Mouse (Mus musculus) gastrocnemius, postnatal 36 days (tissue): ENCODE data around the gene BC035044. TPM values are rescaled to one million over a fixed set of nuclear protein-coding genes. Genes with fewer than 3 reads are reported as not detected.
"Not testable (repeated sequence)": the region's sequence is repeated elsewhere in the genome, so short reads cannot be mapped to it uniquely, and the experiment has no call there.

ENCODE experiments used
- DNase-seq, 2 experiments: peaks; one replicate each; pipeline ENCODE4 v3.0.0; 2022
- intact Hi-C: fragments of 180-260 bp; cut with DNase I; formaldehyde crosslinking; loops from one replicate; pipeline ENCODE4 v1.15.1; 2025
- long read RNA-seq, 2 experiments: library from polyadenylated mRNA; stranded (forward); transcript quantifications; one replicate each; pipeline ENCODE4 v2.0.0; 2021
- total RNA-seq, 2 experiments: library from RNA; stranded (reverse); gene quantifications; 2 replicates each; pipeline ENCODE4 v1.2.3; 2021

BC035044 gene
- not detected for total RNA-seq
- long read RNA-seq, experiment 1 = 0 reads
- long read RNA-seq, experiment 2, partial matches to known transcripts = 0 of 2 reads
- long read RNA-seq, experiment 2, other reads (novel, unspliced or antisense) = 2 of 2 reads

DNA sequence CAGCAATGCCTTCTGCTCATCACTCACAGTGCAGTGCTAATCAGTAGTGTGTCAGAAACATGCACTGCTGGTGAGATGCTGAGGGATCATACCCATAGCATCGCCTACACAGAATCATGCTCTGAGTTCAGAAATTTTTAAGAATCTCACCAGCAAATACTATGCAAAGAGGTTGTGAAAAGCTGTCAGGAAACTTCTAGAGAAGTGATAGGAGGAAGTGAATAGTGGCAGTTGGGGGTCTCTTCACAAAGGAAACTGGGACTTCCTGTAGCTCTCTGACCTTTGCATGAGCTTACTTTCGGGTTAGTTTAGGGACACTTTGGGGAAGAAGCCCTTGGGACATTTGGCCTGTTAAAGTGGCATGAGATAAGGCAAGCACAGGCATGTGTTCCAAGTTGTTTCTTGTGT is at the start of gene BC035044:
BC035044 (minus strand) TSS at position 179 of the 408 bp plus-strand sequence.
- intact Hi-C loops = loop anchor here (2.0 to 10.0 kb wide), 2 partner anchors 78 to 294 kb away; partner anchors contain the start of gene Clec2d
- DNase-seq = no peak

DNA sequence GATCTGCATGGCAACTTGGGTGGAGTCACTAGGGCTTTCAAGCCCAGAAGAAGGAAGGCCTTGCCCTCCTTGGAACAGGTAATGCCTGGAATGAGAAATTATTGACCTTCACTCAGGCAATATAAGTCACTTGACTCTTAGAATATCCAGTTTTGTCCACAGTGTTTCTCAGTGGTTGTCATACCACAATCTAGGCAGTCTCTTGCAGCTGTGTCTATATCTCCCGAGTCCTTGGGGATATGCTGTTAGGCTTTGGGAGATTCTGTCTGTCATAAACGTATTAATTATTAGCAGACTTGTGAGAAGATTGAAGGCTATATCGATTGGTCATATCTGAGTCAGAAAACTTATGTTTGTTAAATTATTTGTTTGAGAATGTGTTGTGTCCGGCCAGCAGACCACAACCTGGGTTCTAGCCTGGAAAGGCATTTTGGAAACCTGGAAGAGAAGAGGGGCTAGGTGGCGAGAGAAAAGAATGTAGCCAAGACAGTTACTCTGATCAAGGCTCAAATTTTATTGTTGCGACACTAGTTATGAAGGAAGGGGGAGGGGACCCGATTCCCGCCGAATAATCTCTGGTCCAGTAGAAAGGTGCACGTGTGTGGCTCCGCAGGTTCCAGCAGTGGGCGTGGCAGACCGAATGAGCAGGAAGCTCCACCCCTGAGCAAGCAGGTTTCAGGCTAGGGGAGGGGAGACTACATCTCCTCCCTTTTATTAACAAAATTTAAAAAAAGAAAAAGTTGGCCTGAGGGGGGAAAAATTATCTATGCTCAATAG is 45.2 kb upstream of the BC035044 start:
- intact Hi-C loops = not testable (repeated sequence)

GRCm38 (mm10) chr6:128934081-128934480 is 43.2 kb upstream of the BC035044 start, which contains the start of gene Clec2g:
Gene Clec2g, plus strand, starts transcription at chr6:128934381.
- intact Hi-C loops, DNase-seq: not testable (repeated sequence)

More for the DNA sequence above, 45.2 kb upstream of the BC035044 start:
- DNase-seq = not testable (repeated sequence)

- intact Hi-C loops = no loop called here
- no peak for DNase-seq
Measured at GRCm38 (mm10) chr6:128933050-128933449, 42.1 kb upstream of the BC035044 start.

DNA sequence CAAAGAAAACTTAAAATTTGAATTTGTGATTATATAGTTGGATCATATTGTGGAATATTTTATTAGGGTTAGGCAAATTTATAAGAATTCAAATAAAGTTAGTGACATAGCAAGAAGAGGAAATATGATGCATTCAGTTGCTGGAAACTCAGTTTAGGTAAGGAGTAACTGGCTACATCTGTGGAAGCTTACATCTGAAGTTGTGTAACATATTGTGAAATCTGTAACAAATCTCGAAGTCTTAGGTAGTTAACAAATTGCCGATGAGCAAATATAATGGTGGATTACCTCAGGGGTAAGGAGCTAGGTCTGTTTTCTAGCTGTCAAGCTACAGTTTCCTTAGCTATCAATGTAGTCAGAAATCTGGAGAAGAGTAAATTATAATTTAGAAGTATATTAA is 26.4 kb upstream of the BC035044 start:
- intact Hi-C loops = no loop called here
- DNase-seq = no peak

- DNase-seq = no peak
- intact Hi-C loops = no loop called here
Measured at GRCm38 (mm10) chr6:128913598-128914254, 22.8 kb upstream of the BC035044 start.

- DNase-seq, intact Hi-C loops: not testable (repeated sequence)
Measured at GRCm38 (mm10) chr6:128900796-128901552, 10.0 kb upstream of the BC035044 start.

DNA sequence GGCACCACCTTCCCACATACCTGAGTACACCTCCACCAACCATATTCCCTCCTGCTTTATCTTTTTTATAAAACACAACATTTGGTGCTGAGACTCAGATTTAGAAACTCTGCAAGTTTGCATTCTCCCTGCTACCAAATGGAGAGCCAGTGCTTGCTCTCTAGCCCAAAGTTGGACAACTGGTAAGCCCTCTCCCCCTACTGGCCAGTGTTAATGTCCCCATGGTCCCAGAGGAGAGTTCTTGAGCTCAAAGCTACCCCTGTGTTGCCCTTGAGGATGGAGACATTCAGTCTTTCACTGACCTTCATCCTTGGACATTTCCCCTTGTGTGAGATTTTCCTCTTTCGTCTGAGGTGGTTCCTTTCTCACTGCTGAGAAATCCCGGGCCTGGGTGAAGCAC is 9.1 kb upstream of the BC035044 start:
- intact Hi-C loops = no loop called here
- no peak for DNase-seq

DNA sequence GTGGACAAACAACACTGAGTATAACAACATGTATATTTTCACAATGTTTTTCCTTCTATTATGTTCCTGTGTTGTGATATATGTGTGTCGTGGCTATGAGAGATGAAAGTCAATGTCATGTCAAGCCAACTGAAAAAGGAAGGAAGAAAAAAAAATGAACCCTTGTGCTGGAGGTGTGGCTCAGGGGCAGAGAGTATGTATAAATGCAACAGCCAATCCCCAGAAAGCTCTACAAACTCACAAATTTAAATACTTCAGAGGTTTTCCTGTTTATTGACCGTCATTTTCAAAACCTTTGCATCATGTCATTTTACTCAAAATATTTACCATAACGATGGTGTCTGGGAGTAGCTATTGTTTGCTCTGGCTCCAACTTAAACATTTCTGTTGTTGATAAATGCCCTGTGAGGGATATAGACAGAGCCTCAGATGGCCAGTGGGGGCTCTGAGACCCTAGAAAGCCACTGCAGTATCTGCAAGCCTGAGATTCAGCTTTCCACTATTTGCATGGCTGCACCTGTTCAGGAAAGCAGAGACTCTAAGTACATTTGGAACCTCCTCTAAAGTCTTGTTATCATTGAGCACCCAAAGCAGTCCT is 4.6 kb upstream of the BC035044 start:
- intact Hi-C loops = loop anchor here (10.0 kb wide), 1 partner anchor 289 kb away; the partner anchor contains the start of gene Clec2d
- no peak for DNase-seq

GRCm38 (mm10) chr6:128888834-128889233 is 2.1 kb downstream of the BC035044 start:
- intact Hi-C loops = loop anchor here (10.0 kb wide), 1 partner anchor 1204 kb away; no protein-coding TSS in a partner anchor

DNA sequence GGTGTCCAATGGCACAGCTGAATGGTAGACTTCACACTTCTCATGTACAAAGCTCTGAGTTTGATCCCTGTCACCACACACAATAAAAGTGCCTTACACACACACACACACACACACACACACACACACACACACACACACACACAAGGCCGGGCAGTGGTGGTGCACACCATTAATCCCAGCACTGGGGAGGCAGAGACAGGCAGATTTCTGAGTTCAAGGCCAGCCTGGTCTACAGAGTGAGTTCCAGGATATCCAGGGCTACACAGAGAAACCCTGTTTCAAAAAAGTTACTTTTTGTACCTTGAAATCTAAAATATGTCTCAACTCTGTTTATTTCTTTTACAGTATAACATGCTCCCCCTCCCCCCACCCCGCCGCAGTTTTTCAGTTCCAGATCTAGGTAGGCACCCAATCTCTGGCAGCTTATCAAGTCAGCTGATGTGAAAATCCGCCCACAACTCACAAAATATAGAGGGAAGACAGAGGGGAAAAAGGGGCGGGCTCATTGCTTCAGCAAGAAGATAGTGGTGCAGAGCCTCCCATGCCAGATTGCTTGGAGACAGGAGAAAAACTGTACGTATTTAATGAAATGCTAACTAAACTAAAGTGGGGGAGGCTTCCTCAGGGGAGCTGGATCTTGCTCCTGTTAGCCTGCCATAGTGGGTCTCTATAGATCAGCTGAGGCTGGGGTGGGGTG is 3.7 kb downstream of the BC035044 start, which contains the start of gene Clec2i:
Clec2i (plus strand) TSS at position 498 of the 700 bp plus-strand sequence.
- not testable (repeated sequence) for DNase-seq
- intact Hi-C loops = loop anchor here (10.0 kb wide), 1 partner anchor 1202 kb away; no protein-coding TSS in a partner anchor

More at GRCm38 (mm10) chr6:128888834-128889233, 2.1 kb downstream of the BC035044 start:
- DNase-seq = no peak

DNA sequence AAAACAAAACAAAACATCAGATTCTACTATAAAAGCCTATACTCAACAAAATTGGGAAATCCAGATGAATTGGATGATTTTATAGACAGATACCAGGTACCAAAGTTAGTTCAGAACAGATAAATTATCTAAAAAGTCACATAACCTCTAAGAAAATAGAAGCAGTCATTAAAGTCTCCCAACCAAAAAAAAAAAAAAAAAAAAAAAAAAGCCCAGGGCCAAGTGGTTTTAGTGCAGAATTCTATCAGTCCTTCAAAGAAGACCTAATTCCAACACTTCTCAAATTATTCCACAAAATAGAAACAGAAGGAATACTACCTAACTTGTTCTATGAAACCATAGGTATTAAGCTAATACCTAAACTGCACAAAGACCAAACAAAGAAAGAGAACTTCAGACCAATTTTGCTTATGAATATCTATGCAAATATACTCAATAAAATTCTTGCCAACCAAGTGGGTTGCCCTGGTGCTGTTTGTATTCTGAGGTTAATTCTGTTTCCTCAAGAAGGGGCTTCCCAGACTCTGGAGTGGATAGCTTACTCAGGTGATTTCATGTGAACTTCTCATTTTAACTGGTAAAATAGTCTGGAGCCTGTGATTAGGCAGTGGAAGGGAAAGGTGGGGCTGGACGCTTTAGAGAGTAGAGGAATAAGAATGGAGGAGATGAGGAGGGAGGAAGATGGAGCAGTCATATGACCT is 18.9 kb downstream of the BC035044 start:
- no peak for DNase-seq
- intact Hi-C loops = no loop called here

GRCm38 (mm10) chr6:128868861-128869260 is 22.1 kb downstream of the BC035044 start:
- DNase-seq = no peak
- intact Hi-C loops = no loop called here

DNA sequence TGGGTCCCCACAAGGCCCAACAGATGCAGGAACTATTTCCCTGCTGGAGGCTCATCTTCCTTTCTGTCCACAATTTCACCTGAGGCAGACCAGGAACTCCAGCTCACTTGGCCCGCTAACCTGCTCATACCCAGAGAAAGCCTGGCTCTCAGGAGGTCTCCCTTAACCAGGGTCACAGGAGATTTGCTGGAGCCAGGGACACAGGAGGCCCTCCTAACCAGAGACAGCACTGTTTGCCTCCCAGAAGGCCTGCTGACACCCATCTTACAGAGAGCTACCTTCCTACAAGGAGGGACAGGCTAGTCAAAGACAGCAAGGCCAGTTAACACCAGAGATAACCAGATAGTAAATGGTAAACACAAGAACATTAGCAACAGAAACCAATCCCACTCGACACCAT is 33.0 kb downstream of the BC035044 start:
- intact Hi-C loops = loop anchor here (10.0 kb wide), 2 partner anchors 197 to 237 kb away; no protein-coding TSS in a partner anchor
- DNase-seq = no peak

DNA sequence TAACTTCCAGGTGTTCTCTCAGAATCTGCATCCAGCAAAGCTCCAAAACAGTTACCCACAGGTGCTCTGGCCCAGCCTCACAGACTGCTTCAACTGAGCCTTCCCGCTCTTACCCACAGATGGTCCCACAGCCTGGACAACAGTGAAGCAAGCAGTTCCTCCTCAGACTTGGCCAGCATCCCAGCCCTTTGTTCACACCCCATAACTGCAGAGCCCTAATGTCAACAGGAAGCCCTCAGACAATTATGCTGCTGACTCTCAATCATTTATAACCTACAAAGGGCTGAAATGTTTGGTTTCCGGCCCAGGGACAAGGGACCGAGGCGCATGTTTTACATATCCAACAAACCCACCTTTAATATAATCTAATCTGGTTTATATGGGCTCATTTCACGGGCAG is 34.7 kb downstream of the BC035044 start:
- peak; percentile 55 to 63 for DNase-seq
- intact Hi-C loops = loop anchor here (10.0 kb wide), 2 partner anchors 199 to 239 kb away; no protein-coding TSS in a partner anchor

DNA sequence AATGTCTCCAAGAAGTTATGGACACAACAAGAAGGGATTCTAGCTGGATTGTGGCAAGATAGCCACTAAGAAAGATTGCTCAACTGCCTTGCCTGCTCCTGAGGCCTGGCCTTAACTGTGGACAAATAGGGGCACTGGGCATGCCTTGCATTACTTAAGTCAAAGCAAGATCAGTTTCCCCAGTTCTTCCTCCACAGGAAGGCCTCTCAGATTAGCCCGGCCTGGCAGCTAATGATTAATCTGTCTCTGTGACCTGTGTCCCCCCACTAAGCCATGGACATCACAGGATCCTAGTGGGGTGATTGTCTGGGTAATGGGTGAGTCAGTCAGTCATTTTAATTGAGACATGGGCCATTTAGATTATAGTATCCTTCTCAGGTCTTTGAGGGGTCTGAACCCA is 35.4 kb downstream of the BC035044 start:
- no peak for DNase-seq
- intact Hi-C loops = loop anchor here (2.0 to 10.0 kb wide), 3 partner anchors 199 to 401 kb away; no protein-coding TSS in a partner anchor

- intact Hi-C loops = loop anchor here (2.0 to 10.0 kb wide), 4 partner anchors 200 to 512 kb away; no protein-coding TSS in a partner anchor
- no peak for DNase-seq
Measured at GRCm38 (mm10) chr6:128854895-128855294, 36.0 kb downstream of the BC035044 start.
